Mouse (Mus musculus) heart, embryonic 15.5 days (tissue): ENCODE data around the gene Haspin. TPM values are rescaled to one million over a fixed set of nuclear protein-coding genes. Genes with fewer than 3 reads are reported as not detected.

ENCODE experiments used
- polyA plus RNA-seq: library from polyadenylated mRNA; unstranded; fragments of >200 nt; fragmentation: Nextera tagmentation; extraction: Ambion mirVana; gene quantifications from 2 replicates; pipeline ENCODE4 v1.2.1, GENCODE M21; 2015

Gene Haspin
- polyA plus RNA-seq, 1 experiment from 2014 or later, result 10.0 TPM

Other genes with a start within 250 kb of the Haspin start
- gene Atp2a3, start 177.1 kb downstream of the Haspin start, polyA plus RNA-seq, result 3.8 and 11.6 TPM in 2 replicates
- 1.7 and 2.9 TPM in 2 replicates for gene P2rx1, start 139.2 kb downstream of the Haspin start, polyA plus RNA-seq
- 2.7 and 4.0 TPM in 2 replicates for gene Camkk1, start 119.3 kb downstream of the Haspin start, polyA plus RNA-seq
- gene Ncbp3, start 90.5 kb downstream of the Haspin start, polyA plus RNA-seq, result 9.5 and 10.1 TPM in 2 replicates
- gene Itgae, start 47.7 kb downstream of the Haspin start, polyA plus RNA-seq, result 0.30 and 1.8 TPM in 2 replicates
- 2.0 TPM in 2 replicates for gene P2rx5, start 22.1 kb upstream of the Haspin start, polyA plus RNA-seq
- gene Emc6, start 38.7 kb upstream of the Haspin start, polyA plus RNA-seq, result 90.7 and 98.9 TPM in 2 replicates
- 222 and 231 TPM in 2 replicates for gene Tax1bp3, start 38.8 kb upstream of the Haspin start, polyA plus RNA-seq
- 12.5 and 13.2 TPM in 2 replicates for gene Ctns, start 60.7 kb upstream of the Haspin start, polyA plus RNA-seq
- 0.76 and 1.1 TPM in 2 replicates for gene Shpk, start 61.2 kb upstream of the Haspin start, polyA plus RNA-seq
- gene Trpv1, start 96.0 kb upstream of the Haspin start, polyA plus RNA-seq, result 0.06 and 0.11 TPM in 2 replicates
- 0.11 TPM in 2 replicates for gene Trpv3, start 129.1 kb upstream of the Haspin start, polyA plus RNA-seq
- 0.29 and 0.72 TPM in 2 replicates for gene Aspa, start 191.3 kb upstream of the Haspin start, polyA plus RNA-seq
- gene Gm49340, start 191.4 kb upstream of the Haspin start, polyA plus RNA-seq, result not detected in 2 replicates
- not detected in 2 replicates for gene Spata22, start 191.4 kb upstream of the Haspin start, polyA plus RNA-seq
- not detected in 2 replicates for gene Olfr20, start 212.5 kb upstream of the Haspin start, polyA plus RNA-seq
- not detected in 2 replicates for gene Olfr376, start 233.0 kb upstream of the Haspin start, polyA plus RNA-seq